Mouse (Mus musculus) lung, postnatal 14 days (tissue): Measurements from ENCODE around the gene Myh3.

Experiments used
- DNase-seq: peaks from one replicate; pipeline ENCODE4 v3.0.0; 2021

Myh3 gene

DNA sequence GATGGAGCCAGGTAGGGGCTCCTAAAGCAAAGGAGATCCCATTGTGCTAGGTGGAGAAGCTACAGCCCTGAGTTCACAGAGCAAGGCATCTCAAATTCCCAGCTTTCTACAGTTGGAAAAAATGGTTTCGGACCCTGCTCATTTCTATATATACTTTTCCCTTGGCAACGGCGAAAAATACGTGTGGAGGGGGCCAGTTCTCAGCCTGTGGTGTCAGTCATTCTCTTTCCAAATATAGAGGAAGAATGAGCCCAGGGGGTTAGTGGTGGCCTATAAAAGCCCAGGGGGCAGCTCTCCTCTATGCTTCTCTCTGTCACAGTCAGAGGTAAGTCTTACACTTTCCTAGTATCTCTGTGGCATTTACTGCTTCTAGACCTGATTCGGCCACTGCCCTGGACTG is at the start of gene Myh3:
Myh3 (plus strand) TSS at position 301 of the 400 bp plus-strand sequence.
- DNase-seq: no peak

GRCm38 (mm10) chr11:67030904-67031602 is 47.0 kb upstream of the Myh3 start:
- DNase-seq: no peak

- DNase-seq: no peak
Measured at GRCm38 (mm10) chr11:67031603-67031915, 46.5 kb upstream of the Myh3 start.

DNA sequence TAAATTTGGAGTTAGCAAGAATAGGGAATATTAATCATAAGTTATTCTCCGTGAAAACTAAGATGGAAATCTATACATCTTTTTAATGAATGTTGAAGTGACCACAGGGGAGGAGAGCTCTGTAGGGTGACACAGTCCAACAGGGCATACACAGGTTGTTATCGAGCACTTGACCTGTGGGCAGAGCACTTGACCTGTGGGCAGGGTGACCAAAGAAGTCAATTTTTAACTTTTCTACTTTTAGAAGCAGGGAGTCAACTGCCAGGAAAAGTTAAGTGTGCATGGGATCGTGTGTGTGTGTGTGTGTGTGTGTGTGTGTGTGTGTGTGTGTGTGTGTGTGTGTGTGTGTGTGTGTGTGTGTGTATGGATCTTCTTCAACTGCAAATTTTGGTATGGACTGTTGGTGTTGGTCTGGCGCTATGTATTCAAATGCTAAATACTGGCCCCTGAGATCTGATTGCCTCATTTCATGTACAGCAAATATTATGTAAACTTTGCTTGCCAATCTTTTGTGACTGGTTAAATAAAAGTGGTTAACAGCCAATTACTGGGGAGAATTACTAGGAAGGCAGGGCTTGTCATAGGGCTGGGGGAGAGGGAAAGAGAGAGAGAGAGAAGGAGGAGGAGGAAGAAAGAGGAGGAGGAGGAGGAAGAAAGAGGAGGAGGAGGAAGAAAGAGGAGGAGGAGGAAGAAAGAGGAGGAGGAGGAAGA is 43.2 kb upstream of the Myh3 start:
- peak; percentile 26 for DNase-seq

DNA sequence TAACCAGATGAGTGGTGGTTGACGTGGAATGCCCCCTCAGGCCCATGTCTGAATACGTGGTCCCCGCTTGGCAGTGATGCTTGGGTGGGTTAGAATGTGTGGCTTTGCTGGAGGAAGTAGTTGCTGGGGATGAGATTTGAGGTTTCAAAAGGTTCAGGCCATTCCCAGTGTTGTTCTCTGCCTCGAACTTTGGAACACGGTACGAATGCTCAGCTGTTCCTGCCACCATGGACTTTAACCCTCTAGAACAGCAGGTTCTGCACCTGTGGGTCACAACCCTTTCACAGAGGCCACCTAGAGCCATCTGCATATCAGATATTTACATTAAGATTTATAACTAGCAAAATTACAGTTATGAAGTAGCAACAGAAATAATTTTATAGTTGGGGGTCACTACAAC is 41.9 kb upstream of the Myh3 start:
- DNase-seq: no peak

GRCm38 (mm10) chr11:67036892-67037291 is 41.2 kb upstream of the Myh3 start:
- no peak for DNase-seq

DNA sequence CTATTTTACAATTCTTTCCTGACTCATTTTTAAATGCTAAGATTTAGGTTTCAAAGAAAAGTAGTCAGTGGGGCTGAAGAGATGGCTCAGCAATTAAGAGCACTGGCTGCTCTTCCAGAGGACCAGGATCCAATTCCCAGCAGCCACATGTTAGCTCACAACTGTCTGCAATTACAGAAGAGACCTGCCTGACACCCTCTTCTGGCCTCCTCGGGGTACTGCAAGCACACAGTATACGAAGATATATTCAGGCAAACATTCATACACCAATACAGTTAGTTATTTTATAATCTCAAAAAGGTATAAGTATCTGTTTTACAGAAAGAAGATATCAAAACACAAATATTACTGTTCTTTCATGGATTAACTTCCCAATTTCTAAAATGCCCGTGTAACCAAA is 38.3 kb upstream of the Myh3 start:
- no peak for DNase-seq

DNA sequence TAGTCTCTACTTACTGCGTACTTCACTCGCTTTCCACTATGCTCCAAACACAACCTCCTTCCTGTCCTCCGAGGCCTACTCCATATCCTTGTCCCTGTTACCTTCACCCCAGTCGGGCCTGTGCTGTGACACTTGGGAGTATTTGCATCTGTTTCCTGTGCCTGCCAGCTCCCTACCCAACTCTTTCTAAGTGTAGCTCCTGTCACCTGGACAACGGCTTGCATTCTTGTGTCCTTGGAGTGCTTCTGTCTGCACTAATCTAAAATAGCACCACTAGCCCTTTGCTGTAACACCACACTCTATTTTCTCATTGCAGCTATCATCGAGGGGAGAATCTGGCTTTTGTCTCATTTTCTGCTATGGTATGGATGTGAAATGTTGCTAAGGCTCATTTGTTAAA is 37.6 kb upstream of the Myh3 start:
- DNase-seq: no peak

DNA sequence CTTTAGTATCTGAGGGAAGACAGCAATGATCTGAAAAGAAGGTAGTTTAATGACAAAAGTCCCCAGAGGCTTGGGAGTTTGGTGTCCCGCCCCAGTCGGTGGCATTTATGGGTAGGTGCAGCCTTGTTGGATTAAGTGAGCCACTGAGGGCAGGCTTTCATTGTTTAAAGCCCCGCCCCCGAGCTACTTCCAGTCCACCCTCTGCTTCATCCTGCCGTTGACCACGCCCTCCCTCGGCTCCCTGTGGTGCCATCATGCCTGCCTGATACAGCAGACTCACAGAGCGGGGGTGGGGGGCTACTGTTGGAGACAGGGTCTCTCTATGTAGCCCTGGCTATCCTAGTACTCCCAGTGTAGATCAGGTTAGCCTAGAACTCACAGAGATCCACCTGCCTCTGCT is 35.1 kb upstream of the Myh3 start:
- no peak for DNase-seq

DNA sequence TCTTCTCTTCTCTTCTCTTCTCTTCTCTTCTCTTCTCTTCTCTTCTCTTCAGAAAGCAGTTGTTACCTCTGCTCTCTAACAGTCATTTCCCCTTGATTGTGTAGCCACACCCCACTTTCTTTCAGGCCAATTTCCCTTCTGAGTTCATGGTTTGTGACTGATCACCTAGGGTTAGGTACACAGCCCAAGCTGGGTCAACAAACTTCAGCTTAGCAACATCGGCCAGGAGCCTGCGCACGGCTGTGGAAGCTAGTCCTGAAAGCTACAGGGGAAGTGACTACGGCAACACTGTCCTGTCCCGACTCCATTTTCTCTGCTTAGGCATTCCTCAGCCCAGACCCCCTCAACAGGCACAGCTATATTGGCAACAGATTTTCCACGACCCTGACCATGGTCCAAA is 33.1 kb upstream of the Myh3 start:
- DNase-seq: no peak

- no peak for DNase-seq
Measured at GRCm38 (mm10) chr11:67047199-67047598, 30.9 kb upstream of the Myh3 start.

- DNase-seq: no peak
Measured at GRCm38 (mm10) chr11:67048496-67048895, 29.6 kb upstream of the Myh3 start.

- DNase-seq: no peak
Measured at GRCm38 (mm10) chr11:67049256-67049655, 28.8 kb upstream of the Myh3 start.

GRCm38 (mm10) chr11:67051676-67052320 is 26.3 kb upstream of the Myh3 start:
- DNase-seq: no peak

DNA sequence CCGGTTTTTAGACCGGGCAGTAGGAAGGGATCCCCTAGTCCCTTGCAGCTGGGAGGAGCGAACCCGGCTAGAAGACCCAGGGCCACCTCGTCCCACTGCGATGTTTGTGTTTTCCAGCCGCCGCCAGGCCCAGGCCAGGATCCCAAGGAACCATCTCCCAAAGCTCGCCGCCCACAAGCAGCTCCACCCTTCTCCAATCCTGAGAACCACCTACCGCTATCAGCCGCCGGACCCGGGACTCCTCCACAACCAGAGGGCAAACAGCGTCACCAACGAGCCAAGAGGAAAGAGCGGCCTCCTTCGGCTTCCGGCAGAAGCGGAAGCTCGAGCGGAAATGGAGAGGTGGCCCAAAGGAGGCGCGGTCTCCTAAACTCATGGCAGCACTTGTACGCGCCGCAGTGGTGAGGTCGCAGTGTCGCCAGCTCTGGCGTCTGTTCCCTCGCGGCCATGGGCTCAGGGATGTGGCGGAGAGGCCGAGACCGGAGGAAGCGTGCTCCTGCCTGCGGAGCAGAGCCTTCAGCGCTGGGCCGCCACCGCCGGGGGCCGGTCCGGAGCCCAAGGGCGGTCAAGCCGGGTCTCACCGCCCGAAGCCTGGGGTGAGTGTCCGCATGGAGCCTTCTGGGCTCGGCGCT is 25.7 kb upstream of the Myh3 start, which contains the start of the genes Adprm and Sco1:
Adprm (minus strand) TSS at position 274 of the 632 bp plus-strand sequence.
Sco1 (plus strand) TSS at position 350 of the 632 bp plus-strand sequence.
- peak; percentile 88 for DNase-seq

DNA sequence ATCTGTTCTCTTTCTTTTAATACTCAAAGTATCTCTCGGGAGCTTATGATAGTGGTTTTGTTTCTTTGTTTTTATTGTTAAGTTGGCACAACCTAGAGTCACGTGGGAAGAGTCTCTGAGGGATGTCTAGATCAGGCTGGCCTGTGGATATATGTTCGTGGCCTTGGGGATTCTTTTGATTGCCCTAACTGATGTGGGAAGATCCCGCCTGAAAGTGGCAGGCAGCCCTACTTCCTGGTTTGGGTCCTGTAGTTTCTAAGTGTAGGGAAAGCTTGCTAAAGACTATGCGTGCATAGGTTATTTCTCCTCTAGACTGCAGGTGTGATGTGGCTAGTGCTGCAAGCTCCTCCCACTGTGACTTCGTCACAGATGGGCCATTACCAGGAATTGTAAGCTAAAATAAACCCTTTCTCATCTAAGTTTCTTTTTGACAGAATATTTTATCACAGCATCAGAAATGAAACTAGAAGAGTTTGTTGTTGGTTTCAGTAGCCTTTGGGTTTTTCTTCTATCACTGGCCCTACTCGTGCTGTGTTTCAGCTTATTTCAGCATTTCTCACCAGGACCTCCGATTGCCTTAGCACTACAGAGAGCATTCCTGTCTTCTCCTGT is 23.2 kb upstream of the Myh3 start:
- DNase-seq: no peak

DNA sequence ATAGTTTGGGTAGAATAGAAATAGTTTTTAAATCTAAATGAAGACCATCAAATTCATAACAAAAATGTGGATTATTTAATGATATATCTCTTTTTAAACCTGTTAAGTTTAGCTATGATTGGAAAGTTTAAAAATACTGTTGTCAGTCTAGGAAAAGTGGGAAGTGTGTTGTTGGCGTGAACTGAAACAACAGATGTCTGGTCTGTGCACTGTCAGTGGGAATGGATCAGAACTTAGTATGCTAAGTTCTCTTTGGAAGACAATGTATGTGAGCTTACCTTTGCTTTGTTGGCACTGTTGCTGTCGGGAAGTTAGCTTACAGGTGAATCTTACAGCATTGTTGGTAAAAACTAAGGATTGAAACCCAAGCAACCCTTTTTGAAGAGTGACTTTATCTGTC is 16.8 kb upstream of the Myh3 start:
- no peak for DNase-seq

GRCm38 (mm10) chr11:67062726-67063125 is 15.4 kb upstream of the Myh3 start:
- no peak for DNase-seq

DNA sequence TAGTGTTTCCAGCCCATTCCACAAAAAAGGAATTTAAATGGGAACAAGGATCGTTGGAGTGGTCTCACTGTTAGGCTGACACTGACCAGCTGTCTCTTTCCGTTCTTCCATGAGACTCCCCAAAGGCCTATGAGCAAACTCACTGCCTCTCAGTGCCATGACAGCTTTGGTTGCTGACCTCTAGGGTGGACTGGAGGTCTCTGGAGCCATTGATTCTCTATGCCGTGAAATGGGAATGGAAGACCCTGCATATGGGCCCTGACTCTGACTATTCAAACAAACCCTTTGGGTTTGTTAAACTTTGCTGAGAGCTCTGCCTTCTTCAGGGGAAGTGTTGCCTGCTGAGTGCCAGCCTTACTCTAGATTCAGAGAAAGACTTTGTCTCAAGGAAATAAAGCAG is 10.4 kb upstream of the Myh3 start:
- DNase-seq: no peak

GRCm38 (mm10) chr11:67072615-67073130 is 5.4 kb upstream of the Myh3 start:
- no peak for DNase-seq

GRCm38 (mm10) chr11:67075036-67075435 is 3.1 kb upstream of the Myh3 start:
- no peak for DNase-seq

GRCm38 (mm10) chr11:67076781-67077180 is 1.3 kb upstream of the Myh3 start:
- DNase-seq: no peak

DNA sequence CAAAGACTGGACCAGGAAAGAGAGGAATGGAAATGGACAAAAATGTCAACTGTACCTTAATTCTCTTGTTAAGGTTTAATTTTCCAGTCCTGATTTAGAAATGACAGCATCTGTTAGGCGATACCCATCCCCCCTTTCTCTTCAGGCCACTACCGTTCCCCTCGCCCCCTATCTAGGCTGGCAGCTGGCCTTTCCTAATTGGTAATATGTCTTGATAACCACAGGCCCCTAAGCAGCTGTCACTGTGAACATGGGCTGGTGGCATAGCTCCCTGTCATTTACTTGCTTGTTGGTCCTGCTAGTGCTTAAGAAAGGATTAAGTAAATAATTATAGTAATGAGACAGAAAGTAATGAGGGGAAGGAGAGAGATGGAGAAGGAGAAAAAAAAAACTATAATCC is 665 bp upstream of the Myh3 start:
- DNase-seq: no peak
